Comparison of ENCODE assay signal across 24 mouse cellular contexts in the genomic region with DNA sequence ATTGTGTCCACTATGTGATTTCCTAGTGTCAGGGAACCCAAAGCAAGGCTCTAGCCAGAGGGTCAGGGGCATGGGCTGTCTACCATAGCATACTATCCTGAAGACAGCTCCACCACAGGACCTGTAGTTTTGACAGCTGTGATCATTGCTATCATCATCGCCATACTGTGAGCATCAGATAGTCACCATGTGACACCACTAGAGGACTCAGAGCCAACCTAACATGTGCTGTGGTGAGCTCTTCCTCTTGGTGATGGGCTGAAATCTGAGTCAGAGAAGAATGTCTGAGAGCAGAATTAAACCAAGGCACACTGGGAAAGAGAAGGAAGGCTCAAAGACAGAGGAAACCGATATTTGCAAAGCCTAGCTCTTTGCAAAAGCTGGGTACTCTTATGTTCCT.
"Had no signal": no experiment of that assay in that cellular context is flagged by ENCODE, and none has a peak within 500 bp of the region (broad histone marks: within the 10 kb centered on the region; RNA-seq: fewer than 3 reads in every experiment).

No protein-coding gene starts in this region.

- H3K4me2 ChIP-seq: heart, embryonic 12.5 days; hindbrain, embryonic 12.5 days; hindbrain, embryonic 14.5 days; intestine, embryonic 15.5 days; limb, embryonic 12.5 days; liver, embryonic 11.5 days; liver, embryonic 13.5 days had no signal

- H3K27ac ChIP-seq: heart, adult 2 months; hindbrain, embryonic 10.5 days; hindbrain, embryonic 12.5 days; hindbrain, embryonic 14.5 days; intestine, embryonic 15.5 days; layer of hippocampus, adult 2 months; limb, embryonic 12.5 days; liver, embryonic 13.5 days had no signal

- H3K9ac ChIP-seq: forebrain, postnatal 0 days; heart, embryonic 12.5 days; hindbrain, embryonic 12.5 days; hindbrain, embryonic 14.5 days; intestine, embryonic 15.5 days; limb, embryonic 12.5 days; liver, embryonic 13.5 days had no signal

- H3K36me3 ChIP-seq: heart, embryonic 12.5 days; hindbrain, embryonic 10.5 days; hindbrain, embryonic 12.5 days; intestine, embryonic 15.5 days; limb, embryonic 12.5 days; liver, embryonic 13.5 days had no signal

- H3K27me3 ChIP-seq: heart, embryonic 12.5 days; hindbrain, embryonic 12.5 days; intestine, embryonic 15.5 days; limb, embryonic 12.5 days; liver, embryonic 13.5 days had no signal

- DNase-seq: forebrain, postnatal 0 days; gastrocnemius, postnatal 10 days; gastrocnemius, postnatal 25 days; heart, adult 2 months; heart, postnatal 10 days; heart, postnatal 4 days; kidney, adult 18-20 months; kidney, adult 8-10 months; kidney, postnatal 10 days; kidney, postnatal 25 days; kidney, postnatal 4 days; liver; liver, embryonic 13.5 days had no signal

- H3K9me3 ChIP-seq: hindbrain, embryonic 12.5 days; intestine, embryonic 15.5 days had no signal

- H3K4me1 ChIP-seq: heart, embryonic 12.5 days; intestine, embryonic 15.5 days; liver, embryonic 13.5 days had no signal

- ATAC-seq: forebrain, postnatal 0 days; hindbrain, embryonic 16.5 days; inflammation-experienced regulatory T-cells, adult 6 months; intestine, embryonic 15.5 days; intestine, postnatal 0 days had no signal

- H3K4me3 ChIP-seq: heart, adult 2 months; heart, embryonic 12.5 days; hindbrain, embryonic 10.5 days; hindbrain, embryonic 12.5 days; intestine, embryonic 15.5 days; layer of hippocampus, adult 2 months; limb, embryonic 12.5 days; liver, embryonic 13.5 days had no signal
